Mouse (Mus musculus) 416B (cell line): ENCODE measurements around the gene 2310022A10Rik.

ENCODE experiments used
- DNase-seq: peaks from one replicate; pipeline ENCODE4 v3.0.0; 2011; ENCODE audit warnings: low read depth

2310022A10Rik gene

GRCm38 (mm10) chr7:27552931-27553513 lies at the start of gene 2310022A10Rik, which contains the start of gene Pld3:
Gene 2310022A10Rik (plus strand): TSS chr7:27553233.
Gene Pld3 (minus strand): TSS chr7:27553218.
- DNase-seq: peak; percentile 97

- DNase-seq: peak; percentile 66
Observed at GRCm38 (mm10) chr7:27506765-27507370, 46.2 kb upstream of the 2310022A10Rik start.

GRCm38 (mm10) chr7:27507711-27508647 lies 45.1 kb upstream of the 2310022A10Rik start:
- peak; percentile 99 for DNase-seq

DNA sequence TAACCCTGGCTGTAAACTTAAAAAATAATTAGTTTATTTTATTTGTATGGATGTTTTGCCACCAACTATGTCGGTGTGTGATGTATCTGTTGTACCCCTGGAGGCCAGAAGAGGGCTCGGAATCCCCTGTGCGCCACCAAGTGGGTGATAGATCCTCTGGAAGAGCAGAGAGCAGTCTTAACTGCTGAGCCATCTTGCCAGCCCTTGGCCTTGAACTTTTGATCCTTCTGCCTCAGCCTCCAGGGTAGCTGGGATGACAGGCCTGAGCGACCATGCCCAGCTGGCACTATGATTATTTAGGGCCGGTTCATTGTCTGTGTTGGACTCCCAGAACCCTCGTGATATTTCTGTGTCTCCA lies 44.4 kb upstream of the 2310022A10Rik start:
- peak; percentile 91 for DNase-seq

DNA sequence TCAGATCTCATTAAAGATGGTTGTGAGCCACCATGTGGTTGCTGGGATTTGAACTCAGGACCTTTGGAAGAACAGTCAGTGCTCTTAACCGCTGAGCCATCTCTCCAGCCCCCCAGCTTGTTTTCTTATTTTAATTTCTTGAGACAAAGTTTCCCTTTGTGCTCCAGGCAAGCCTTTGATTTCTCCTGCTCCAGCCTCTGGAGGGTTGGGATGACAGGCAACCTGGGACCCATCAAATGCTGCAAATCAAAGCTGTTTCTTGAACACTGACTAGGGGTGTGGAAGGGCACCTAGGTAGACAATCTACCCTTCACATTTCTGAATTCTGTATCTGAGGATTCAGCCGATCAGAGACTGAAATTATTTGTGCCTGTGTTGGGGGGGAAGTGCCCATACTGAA lies 42.2 kb upstream of the 2310022A10Rik start:
- DNase-seq: no peak

DNA sequence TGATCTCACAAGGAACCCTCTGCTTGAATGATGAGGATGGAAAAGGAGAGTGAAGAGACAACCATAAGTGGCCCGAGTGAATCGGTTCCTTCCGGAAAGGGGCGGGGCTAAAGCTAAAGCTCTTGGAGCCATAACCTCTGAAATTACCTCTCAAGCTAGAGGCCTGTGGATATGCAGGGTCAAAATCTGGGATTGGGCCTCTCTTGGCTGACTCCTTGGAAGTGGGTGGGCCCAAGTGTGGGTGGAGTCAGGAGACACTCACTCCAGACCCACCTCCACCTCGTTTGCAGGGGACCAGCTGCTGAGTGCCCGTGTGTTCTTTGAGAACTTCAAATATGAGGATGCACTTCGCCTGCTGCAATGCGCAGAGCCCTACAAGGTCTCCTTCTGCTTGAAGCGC lies 38.1 kb upstream of the 2310022A10Rik start:
- no peak for DNase-seq

DNA sequence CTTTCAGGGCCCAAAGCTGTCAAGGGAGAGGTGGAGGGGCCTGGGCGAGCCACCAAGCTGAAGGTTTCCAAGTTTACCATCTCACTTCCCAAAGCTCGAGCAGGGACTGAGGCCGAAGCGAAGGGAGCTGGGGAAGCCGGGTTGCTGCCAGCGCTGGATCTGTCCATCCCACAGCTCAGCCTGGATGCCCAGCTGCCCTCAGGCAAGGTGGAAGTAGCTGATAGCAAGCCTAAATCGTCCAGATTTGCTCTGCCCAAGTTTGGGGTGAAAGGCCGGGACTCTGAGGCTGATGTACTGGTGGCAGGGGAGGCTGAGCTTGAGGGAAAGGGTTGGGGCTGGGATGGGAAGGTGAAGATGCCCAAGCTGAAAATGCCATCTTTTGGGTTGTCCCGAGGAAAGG lies 34.7 kb upstream of the 2310022A10Rik start:
- DNase-seq: no peak

DNA sequence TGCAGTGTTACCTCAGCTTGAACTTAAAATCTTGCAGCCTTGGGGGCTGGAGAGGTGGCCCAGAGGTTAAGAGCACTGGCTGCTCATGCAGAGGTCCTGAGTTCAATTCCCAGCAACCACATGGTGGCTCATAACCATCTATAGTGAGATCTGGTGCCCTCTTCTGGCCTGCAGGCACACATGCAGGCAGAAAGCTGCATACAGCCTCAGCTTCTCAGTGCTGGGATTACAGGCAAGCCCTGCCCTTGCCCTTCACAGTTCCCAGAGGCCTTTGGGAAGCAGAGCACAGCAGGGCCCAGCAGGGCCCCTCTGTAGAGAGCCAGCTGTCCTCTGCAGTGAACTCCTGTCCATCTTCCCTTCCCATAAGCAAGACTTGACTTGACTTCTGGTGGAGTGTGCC lies 32.9 kb upstream of the 2310022A10Rik start:
- no peak for DNase-seq

- no peak for DNase-seq
Observed at GRCm38 (mm10) chr7:27520599-27520998, 32.4 kb upstream of the 2310022A10Rik start.

GRCm38 (mm10) chr7:27522967-27523366 lies 30.1 kb upstream of the 2310022A10Rik start, which contains the start of gene Hipk4:
Gene Hipk4 (plus strand): TSS chr7:27523267.
- DNase-seq: no peak

DNA sequence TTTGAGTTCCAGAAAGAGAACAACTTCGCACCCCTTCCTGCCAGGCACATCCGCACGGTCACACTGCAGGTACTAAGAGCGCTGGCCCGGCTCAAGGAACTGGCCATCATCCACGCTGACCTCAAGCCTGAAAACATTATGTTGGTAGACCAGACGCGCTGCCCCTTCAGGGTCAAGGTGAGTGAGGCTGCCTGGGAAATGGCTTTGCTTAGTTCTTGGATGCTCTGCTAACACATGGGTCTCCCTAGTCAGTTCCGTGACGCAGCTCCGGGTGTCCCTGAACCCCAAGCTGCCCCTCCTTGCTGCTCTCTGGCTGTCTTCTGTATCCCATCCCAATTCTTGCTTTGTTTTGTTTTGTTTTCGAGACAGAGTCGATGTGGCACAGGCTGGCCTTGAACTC lies 29.2 kb upstream of the 2310022A10Rik start:
- no peak for DNase-seq

DNA sequence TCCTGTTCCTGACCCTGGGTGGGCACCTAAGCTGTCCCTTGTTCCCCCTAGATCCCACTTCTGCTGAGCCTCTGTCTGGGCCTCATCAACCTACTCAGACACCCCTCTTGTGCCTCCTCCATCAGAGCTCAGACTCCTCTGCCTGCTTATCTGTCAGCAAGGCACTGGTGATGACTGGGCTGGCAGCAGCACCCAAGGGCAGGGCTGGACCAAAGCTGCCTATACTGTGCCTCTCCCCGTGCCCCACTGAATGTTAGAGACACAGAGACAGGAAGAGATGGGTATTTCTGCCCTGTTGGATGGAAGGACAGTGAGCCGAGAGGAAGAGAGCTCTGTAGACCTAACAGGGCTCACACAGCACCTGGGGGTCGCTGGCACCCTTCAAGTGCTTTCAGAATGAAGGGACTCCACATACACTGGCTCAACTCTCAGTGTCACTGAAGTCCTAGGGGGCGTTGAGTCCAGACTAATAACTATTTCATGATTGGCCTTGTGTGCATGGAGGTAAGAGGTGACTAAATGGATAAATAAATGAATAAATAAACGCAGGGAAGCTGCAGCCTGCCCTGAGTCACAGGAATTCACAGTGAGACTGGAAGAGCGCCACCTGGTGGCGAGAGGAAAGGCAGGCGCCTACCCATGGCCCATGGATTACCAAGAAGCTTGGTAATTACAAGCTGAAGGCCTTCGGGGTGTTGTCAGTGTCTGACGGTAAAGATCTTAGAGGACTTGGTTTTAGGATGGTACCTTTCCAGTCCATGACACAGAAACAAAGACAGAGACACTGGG lies 26.8 kb upstream of the 2310022A10Rik start:
- DNase-seq: peak; percentile 83

DNA sequence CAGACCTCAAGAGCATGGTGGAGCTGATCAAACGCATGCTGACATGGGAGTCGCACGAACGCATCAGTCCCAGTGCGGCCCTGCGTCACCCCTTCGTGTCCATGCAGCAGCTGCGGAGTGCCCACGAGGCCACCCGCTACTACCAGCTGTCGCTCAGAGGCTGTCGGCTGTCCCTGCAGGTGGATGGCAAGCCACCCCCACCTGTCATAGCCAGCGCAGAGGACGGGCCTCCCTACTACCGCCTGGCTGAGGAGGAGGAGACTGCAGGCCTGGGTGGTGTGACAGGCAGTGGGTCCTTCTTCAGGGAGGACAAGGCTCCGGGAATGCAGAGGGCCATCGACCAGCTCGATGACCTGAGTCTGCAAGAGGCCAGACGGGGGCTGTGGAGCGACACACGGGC lies 24.0 kb upstream of the 2310022A10Rik start:
- no peak for DNase-seq

GRCm38 (mm10) chr7:27530937-27531336 lies 22.1 kb upstream of the 2310022A10Rik start:
- DNase-seq: no peak

GRCm38 (mm10) chr7:27531707-27532106 lies 21.3 kb upstream of the 2310022A10Rik start:
- DNase-seq: no peak

DNA sequence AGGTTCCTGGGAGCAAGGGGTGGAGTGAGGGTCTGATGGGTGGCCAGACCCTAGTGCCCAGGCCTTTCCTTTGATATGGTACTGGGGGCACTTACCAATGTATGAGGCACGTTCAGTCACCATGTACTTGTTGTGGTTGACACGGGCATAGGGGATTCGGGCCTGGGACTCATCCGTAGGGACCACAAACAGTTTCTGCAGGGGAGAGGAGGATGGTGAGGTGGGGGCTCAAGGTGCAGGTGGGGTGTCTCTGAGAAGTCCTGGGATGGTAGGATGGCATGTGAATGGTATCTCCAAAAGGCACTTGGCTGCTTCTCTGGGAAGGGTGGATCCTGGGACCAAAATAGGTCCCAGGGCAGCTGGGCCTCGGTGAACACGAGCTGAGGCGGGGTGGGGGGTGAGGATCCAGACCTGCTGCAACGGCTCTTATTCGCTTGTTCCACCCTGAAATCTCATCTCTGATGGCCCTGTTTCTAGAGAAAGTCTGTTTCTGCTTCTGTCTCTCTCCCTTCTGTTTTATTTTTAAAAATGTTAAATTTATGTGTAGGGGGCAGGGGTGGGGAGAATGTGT lies 20.5 kb upstream of the 2310022A10Rik start:
- no peak for DNase-seq

DNA sequence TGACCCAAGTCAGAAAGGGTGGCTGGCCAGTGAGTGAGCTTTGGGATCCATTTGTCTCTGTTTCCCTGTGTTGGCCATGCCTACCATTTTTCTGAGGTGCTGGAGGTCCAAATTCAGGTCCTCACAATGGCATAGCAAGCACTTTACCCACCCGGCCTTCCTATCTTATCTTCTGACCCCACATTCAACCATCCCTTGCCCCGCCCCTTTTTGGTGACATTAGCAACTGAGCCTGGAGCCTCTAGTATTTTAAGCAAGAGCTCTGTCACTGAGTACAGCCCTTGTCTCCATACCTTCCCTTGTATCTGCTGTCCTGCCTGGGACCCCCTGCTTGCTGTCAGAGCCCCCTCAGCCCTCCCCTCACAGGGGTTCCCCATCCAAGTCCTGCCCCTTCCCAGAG lies 17.6 kb upstream of the 2310022A10Rik start:
- no peak for DNase-seq

DNA sequence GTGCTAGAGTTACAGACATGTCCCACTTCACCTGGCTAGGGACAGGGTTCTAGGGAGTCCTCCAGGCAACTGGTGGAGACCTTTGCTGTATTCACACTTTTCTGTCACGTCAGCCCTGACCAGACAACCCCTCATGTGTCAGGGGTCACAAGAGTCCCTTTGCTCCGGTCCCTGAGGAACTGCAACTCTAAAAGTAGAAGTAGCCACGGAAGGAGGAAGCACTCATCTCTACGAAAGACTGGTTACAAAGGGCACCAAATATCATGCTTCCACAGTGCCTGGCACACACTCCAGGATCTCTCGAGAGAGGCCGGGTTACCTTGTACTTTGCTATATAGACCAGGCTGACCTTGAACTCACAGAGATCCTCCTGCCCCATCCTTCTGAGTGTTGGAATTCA lies 16.4 kb upstream of the 2310022A10Rik start:
- DNase-seq: no peak

GRCm38 (mm10) chr7:27537998-27538397 lies 15.0 kb upstream of the 2310022A10Rik start:
- no peak for DNase-seq

DNA sequence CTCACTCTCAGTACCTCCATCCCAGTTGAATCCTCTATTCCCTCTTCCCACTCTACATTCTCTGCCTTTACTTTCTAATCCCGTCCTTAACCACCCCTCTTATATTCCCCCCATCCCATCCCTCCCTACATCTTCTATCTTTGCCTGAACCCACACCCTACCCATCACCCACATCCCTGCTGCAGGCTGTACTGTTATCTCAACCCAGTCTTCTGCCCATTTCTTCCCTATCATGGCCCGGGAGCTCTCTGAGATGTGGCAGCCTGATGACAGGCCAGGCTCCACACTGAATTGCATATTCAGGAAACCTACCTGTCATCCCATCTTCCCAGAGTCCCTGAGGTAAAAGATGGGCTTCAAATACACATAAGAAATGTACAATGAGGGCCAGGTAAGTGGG lies 14.2 kb upstream of the 2310022A10Rik start:
- no peak for DNase-seq

GRCm38 (mm10) chr7:27540521-27540920 lies 12.5 kb upstream of the 2310022A10Rik start:
- peak; percentile 21 for DNase-seq

GRCm38 (mm10) chr7:27540935-27541334 lies 12.1 kb upstream of the 2310022A10Rik start:
- no peak for DNase-seq
